Mouse (Mus musculus) right cerebral cortex, postnatal 25 days (tissue): Measurements from ENCODE around the gene Vps4a.
"Not testable (repeated sequence)": the region's sequence is repeated elsewhere in the genome, so short reads cannot be mapped to it uniquely, and the experiment has no call there.

Experiments
- DNase-seq: peaks from one replicate; pipeline ENCODE4 v3.0.0; 2022

Vps4a gene

DNA sequence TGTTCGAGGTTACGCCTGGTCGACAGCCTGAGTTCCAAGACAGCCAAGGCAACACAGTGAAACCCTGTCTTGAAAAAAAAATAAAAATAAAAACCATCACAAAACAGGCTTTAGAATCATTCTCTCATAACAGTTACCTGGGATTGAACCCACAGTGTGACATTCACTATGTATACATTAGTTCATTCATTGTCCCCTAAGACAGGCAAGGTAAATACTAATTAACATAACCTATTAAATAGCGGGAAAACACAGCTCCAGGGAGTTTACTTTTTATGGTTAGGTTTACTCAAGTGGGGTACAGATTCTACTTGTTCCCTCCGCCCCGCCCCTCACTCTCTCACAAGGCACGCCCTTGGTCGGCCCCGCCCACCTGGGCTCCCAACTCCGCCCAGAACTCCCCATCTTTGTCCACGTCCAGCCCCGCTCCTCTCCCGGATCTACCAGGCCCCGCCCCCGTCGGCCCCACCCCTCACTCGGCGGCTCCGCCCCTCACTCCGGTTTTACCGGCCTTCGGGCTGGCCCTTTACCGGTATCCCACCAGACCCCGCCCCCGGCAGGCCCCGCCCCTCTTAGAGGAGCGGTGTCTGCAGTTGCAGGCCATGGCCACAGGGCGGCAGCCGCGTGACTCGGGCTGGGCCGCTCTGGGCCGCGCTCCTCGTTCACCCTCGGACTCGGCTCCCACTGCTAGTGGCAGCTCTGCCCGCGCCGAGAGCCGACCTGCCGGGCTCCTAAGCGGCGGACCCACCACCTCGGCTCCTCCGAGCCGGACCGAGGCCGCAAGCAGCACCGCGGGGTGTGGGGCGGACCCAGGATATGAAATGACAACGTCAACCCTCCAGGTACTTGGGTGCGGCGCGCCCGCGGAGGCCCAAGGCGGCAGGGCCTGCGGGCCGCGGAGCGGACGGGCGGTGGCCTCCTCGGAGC, at the start of gene Vps4a:
Gene Vps4a (plus strand): TSS at position 573 of the 927 bp plus-strand sequence.
- DNase-seq, result peak; percentile 97

DNA sequence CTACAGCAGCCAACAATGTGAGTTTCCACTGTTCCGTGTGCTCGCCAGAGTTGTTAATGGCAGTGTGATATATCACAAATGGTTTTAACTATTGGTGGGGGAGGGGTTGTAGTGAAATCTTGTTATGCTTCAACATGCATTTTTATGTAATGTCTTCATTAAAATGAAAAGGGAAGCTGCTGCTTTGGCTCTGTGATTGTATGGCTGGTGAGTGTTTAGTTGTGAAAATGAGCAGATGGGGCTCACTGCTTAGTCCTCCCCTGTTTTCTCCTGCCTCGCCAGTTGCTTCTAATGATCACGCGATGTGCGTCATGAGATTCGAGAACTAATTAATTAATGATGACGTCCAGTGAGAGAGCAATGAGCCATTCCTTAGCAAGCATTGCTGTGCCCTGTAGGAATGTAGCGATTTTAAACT, 45.6 kb upstream of the Vps4a start:
- peak; percentile 11 for DNase-seq

DNA sequence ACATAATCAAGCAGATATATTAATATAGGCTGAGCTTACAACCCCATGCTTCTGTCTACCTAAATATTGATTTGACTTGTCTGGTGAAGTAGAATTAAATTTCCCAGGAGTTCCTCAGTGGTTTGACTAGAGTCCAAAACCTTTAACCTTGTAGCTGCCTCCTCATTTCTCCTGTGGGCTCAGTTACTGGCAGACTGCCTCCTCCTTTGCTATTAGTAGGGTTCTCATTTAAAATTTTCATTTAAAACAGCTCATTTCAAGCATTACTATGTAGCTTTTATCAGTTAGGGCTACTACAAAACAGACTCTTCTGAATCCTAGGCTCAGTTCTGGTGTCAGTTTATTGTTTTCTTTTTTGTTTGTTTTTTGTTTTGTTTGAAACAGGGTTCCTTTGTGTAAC, 45.1 kb upstream of the Vps4a start:
- DNase-seq, result no peak

DNA sequence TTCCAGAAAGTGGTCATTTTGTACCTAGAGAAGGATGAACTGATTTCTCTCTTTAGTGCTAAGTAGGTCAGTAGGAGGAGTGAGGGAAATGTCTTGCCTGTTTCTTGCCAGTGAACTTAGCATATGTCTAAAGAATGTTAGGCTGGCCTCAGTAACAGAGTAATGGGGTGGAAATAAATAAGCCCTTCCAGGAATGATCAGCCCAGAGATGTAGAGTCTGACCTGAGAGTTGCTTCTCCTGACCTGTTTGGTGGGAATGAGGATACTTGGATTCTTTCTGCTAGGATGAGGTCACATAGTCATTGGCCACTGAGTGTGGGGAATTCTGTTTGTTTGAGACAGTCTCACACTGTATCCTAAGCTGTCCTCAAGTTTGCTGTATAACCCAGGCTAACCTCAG, 43.5 kb upstream of the Vps4a start:
- DNase-seq, result no peak

DNA sequence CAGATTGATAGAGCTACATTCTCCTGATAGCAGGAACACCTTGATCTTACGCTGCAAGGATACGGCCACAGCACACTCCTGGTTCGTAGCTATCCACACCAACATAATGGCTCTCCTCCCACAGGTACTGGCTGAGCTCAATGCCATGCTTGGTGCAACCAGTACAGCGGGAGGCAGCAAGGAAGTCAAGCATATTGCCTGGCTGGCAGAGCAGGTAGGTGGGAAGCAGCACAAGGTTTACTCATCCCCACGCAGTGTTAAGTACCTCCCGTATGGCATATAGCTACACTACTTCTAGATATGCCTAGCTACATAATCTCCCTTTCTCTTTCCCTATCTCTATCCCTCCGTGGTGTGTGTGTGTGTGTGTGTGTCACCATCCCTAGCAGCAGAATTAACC, 39.6 kb upstream of the Vps4a start:
- peak; percentile 42 for DNase-seq

DNA sequence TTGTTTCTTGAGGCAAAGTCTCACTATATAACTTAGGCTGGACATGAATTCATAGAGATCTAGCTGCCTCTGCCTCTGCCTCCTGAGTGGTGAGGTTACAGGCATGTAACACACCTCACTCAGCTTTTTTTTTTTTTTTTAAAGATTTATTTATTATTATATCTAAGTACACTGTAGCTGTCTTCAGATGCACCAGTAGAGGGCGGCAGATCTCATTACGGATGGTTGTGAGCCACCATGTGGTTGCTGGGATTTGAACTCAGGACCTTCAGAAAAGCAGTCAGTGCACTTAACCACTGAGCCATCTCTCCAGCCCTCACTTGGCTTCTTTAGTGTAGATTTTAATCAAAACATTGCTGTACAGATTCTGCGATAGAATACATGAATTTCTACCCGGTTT, 34.7 kb upstream of the Vps4a start:
- not testable (repeated sequence) for DNase-seq

DNA sequence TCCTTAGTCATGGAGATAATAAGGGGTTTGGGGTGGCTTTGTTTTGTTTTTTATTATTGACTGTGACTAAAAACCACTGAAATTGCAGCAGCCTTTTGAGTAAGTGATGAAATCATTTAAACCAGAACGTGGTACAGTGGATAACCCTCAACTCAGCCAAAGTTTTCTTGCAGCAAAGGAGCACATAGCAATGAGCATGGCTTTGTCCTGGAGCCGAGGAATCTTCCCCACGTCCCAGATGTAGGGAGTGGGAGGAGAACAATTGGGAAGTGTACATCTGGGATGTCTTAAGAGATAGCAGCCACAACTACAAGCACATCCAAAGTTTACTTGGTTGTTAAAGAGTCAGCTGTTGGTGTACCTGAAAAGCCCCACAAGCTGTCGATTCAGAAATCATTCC, 33.6 kb upstream of the Vps4a start:
- no peak for DNase-seq

DNA sequence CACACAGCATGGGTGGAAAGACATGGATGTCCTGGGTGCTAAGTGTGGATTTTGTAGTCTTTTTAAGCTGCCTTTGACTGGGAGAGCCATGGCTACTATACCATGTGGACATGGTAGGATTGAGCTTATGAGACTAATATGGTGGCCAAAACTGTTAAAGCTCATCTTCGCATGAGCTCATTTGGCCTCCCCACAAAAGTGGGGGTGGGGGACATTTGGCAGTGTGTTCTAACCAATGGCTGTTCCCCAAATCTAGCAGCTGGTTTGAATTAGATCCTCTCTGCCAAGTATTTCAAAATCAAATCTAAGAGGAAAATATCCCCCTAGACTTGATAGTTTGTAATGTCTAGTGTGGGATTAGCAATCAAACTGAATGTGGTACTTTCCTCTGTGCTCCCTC, 32.0 kb upstream of the Vps4a start:
- no peak for DNase-seq

DNA sequence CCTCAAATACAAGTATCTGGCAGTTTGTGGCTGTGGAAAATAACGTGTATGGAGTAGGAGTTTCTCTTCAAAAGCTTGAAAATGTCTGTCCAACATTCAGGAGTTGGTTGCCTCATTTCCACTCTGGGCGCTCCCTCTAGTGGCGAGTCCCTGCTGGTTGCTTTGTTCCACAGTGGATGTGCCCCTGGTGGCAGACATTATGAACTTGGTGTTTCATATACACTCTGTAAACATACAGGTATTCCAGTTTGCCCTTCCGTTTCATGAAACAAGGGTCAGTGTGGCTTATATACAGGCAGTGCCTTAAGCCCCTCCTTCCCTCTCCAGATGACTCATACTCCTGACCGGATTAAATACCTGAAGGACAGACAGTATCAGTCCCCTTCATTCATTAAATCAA, 28.5 kb upstream of the Vps4a start:
- peak; percentile 83 for DNase-seq

DNA sequence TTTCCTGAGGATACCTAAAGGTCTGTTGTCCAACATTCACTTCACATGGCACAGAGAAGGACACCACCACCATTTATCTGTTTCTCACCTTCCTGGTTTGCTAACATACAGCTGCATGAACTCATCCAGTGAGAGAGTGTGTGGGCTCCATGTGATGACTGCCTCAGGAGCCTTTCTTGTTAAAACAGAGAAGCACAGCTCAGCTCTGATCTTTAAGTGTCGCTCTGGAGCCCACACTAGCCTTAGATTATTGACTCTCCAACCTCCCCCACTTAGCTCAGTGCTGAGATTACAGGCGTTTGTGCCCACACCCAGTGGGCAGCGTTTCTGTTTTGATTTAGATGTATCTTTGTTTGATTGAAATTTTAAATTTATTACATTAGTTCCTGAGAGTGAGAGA, 23.2 kb upstream of the Vps4a start:
- peak; percentile 17 for DNase-seq

DNA sequence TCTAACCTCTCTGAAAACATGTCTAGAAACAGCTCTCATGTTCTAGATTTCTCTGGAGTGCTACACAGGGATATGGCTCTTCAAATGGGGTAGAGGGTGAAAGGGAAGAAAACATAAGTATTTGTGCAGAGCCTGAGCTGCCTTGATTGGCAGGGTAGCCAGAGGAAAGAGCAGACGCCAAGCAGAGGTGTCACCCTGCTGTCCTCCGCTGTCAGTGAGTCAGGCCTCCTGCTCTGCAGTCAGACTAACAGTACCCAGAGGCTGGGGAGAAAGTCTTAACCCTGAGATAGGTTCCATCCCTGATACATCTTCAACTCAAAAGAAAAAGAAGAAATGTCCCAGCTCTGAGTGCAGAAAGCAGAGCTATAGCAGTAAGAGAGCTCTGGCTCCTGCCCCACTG, 18.4 kb upstream of the Vps4a start:
- DNase-seq, result no peak

DNA sequence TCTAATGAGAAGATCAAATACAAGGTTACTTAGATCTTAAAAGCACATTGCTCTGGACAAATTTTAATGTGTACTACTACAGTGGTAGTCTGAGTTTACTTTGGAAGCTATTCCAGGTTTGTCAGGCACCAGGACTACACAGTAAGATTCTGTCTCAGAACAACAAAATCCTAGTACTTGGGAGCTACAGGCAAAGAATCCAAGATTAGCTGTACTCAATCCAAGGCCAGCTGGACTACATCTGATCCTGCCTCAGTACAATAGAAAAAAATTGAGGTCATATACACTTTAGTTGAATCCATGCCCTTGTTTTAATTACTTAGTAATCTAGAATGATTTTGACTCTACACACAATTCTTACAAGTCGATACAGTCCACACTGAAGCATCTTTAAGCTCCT, 16.1 kb upstream of the Vps4a start:
- DNase-seq, result no peak

DNA sequence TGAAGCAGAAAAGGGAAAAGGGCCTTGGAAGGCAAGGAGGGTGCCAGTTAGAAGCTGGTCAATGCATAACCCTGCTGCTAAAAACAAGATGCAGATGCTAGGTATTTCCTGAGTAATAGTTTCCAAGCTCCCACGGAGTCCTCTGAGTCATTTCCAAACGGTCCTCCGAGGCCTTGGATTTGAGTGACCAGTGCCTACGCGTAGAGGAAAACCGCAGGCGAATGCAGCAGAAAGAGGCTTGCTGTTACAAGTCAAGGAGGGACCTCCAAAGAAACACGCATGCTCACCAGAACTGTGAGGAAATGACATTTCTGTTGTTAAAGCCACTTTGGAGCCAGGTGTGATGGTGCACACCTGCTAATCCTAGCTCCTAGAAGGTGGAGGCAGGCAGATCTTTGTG, 7.5 kb upstream of the Vps4a start:
- no peak for DNase-seq

DNA sequence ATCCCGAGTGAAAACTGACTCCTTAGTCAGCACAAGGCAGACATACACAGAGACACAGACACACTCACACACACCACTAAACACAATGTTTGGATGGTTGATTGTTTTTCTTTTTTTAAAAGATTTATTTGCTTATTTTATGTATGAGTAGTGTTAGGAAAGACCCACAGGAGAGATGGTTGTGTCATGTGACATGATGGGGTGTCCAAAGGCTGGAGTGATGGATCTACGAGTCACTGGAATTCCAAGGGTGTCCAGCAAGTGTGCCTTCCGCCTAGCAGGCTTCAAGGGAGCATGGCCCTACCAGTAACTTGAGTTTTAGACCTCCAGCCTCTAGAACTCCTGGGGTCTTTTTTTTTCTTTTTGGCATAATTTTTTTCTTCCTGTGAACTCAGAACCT, 1.7 kb upstream of the Vps4a start:
- DNase-seq, result no peak

DNA sequence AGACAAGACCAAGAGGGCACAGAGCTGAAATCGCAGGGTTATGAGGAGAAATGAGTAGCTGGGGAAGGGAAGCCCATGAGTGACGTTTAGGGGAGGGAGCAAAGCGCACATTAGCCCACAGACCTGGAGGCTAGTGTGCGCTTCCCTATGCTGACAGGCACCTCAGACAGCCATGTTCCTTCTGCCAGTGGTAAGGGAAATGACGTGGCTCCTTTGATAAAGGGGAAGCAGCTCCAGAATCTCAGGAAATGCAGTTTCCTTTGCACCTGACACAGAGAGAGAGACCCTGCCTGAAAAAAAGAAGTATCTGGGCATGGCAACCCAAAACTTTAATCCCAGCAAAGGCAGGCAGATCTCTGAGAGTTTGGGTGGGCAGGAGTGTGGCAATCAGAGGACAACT, 964 bp upstream of the Vps4a start:
- DNase-seq, result no peak

DNA sequence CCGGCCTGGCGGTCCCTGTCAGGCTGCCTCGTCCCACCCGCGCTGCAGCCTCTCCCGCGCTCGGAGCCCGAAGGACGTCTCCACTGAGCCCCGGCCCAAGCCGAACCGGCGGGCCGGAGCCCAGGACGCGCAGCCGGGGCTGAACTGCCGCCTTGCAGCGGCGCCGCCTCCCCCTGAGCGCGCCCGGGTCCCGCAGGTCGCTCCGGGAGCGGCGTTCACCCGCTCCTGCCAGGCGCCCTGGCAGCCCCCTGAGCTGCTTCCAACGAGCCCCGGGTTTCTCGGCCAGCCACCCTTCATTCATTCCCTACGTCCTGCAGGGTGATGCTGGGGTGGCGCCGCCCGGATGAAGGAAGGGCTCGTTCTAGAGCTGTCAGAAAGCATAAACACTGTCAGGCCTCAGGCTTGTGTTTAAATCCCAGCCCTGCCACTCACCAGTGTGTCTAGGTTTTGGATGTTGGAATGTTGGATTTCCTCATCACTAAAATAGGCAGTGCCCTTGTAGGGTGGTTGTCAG, 612 bp downstream of the Vps4a start:
- no peak for DNase-seq

DNA sequence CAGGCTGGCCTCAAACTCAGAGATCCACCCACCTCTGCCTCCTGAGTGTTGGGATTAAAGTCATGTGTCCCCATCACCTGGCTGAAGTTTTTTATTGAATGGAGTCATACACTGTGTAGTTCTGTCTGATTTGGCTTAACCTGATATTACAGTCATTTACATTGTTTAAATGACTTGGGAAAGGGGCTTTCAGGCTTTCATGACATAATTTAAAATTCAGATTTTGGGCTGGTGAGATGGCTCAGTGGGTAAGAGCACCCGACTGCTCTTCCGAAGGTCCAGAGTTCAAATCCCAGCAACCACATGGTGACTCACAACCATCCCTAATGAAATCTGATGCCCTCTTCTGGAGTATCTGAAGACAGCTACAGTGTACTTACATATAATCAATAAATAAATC, 2.6 kb downstream of the Vps4a start:
- DNase-seq, result not testable (repeated sequence)

DNA sequence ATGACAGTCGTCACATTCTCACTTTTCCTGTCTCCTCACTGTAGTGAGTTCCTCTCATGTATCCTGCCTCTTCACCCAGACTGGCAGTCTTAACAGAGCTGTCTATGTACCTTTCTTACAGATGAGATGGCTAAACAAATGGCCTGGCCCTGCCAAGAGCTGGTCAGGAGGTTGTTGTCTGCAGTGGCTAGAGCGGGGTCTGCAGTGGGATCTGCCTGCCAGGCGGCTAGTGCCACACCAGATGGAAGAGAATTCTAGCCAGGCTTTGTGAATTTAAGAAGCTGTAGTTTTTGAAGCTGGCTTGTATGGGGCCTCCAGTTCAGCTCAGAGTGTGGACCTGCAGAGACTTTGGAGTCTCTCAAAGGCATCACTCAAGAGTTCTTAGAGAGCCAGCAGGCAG, 4.6 kb downstream of the Vps4a start:
- DNase-seq, result no peak

DNA sequence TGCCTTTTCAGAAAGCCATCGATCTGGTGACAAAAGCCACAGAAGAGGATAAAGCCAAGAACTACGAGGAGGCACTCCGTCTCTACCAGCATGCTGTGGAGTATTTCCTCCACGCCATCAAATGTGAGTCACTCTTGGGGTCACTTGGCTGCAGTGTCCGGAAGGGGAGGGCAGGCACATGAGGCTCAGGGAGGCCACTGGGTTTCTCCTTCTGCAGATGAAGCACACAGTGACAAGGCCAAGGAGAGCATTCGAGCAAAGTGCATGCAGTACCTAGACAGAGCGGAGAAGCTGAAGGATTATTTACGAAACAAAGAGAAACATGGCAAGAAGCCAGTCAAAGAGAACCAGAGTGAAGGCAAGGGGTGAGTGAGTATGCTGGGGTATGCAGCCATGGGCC, 5.6 kb downstream of the Vps4a start:
- no peak for DNase-seq

DNA sequence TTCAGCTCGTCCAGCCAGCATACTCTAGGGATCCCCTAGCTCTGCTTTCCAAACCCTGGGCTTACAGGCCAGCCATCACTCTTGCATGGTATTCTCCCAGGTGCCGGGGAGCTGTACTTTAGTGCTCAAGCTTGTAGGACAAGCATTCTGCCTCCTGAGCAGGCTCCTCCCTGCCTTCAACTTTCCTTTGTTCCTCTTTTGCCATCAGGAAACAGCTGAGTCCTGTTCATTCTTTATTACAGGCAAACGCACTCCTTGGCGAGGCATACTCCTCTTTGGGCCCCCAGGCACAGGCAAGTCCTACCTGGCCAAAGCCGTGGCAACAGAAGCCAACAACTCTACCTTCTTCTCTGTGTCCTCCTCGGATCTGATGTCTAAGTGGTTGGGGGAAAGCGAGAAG, 9.6 kb downstream of the Vps4a start:
- DNase-seq, result no peak

DNA sequence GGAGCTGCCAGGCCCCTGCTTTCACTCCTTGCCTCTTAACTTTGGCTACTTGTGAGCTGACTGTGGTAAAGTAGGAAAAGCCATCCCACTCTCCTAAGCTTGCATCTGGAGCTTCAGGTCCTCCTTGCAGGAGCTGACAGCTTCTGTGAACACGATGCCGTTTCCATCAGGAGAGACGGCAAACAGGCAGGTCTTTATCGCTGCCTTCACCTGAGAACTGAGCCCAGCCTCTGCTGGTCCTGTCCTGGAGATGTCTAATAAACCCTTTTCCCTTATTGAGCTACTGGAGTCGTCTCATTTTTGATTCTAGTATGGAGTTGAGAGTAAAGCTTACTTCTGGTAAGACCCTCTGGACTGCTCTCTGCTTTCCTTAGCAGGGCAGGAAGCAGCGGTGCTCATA, 14.5 kb downstream of the Vps4a start:
- no peak for DNase-seq

DNA sequence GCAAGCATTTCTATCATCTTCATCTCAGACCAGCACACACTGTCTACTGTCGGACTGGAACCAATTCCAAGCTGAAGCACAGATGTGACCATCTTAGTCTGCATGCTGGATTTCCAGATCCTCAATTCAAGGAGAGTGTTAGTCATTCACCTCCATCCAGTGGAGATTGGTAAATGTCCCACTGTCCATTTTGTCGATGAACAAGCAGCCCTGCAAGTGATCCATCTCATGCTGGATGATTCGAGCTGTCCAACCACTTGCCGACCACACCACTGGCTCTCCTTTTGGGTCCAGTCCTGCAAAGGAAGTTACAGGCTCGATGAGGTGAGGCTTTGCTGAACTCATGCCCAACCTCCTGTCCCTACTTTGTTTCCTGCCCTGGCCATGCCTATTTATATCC, 16.0 kb downstream of the Vps4a start:
- no peak for DNase-seq

DNA sequence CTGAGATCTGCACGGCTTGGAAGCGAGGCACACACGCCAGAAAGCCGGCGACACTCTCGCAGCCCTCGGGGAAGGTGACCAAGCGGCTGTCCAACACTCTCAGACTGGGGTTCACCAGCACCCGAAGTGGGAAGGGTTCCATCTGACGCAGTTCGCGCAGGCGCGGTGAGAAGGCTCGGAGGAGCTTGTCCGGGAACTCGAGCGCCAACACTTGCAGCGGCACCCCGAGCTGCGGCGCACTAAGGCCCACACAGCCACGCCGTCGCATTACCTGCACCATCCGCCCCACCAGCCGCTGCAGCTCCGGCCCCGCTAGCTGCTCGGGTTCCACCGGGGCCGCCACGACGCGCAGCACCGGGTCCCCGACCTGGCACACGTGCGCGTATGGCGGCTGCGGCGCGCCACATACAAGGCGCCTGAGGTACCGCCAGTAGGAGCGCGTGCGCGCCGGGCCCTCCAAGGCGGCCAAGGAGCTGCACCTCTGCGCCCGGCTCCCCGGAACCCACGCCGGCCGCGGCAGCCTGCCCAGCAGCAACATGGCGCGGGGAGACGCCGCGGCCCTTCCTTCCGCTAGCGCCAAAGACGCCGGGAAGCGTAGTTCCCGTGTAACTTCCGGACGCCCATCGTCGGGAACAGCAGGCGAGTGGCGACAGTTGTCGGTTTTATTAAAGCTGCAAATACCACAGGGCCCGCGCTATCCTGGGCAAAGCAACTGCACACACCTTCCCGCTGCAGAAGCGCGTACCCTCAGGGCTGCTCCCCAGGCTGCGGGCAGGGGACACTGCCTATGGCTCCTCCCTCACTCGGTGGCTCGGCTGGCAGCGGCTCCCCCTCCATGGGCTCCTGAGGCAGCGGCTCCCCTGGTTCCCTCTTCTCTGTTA, 17.3 kb downstream of the Vps4a start, which contains the start of gene Pdf:
Gene Pdf (minus strand): TSS at position 554 of the 881 bp plus-strand sequence.
- peak; percentile 85 for DNase-seq

DNA sequence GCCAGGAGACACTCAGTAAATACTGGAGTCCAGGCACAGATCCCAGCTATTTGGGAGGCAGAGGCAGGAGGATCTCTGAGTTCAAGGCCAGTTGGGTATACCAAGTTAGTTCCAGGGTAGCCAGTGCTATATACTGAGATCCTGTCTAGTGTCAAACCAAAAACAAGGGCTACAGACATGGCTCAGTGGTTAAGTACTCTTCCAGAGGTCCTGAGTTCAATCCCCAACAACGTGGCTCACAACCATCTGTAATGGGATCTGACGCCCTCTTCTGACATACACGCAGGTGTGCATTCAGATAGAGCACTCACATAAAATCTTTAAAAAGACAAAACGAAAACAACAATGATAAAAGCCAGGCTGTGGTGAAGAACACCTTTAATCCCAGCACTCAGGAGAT, 18.5 kb downstream of the Vps4a start:
- DNase-seq, result no peak
